Mouse (Mus musculus) neutrophil, adult 5-6 weeks (primary cell): ENCODE measurements around the gene Dppa4. TPM values are rescaled to one million over a fixed set of nuclear protein-coding genes. Genes with fewer than 3 reads are reported as not detected.
"Not testable (repeated sequence)": the region's sequence is repeated elsewhere in the genome, so short reads cannot be mapped to it uniquely, and the experiment has no call there.

Source experiments
- ATAC-seq: fragments of 151-379, 151-347 bp; 2 replicates; pipeline ENCODE4 v1.8.0; 2017; ENCODE audit warnings: mild to moderate bottlenecking, moderate TSS enrichment; ENCODE audit not compliant: insufficient number of reproducible peaks, poor library complexity, low FRiP score, severe bottlenecking; ENCODE audit errors: extremely low read depth
- total RNA-seq: library from RNA; stranded (forward); fragments of 200-1000 nt; gene quantifications from 2 replicates; pipeline ENCODE4 v1.2.3, GENCODE M21; 2017

Gene Dppa4
- not detected in 2 replicates for total RNA-seq

DNA sequence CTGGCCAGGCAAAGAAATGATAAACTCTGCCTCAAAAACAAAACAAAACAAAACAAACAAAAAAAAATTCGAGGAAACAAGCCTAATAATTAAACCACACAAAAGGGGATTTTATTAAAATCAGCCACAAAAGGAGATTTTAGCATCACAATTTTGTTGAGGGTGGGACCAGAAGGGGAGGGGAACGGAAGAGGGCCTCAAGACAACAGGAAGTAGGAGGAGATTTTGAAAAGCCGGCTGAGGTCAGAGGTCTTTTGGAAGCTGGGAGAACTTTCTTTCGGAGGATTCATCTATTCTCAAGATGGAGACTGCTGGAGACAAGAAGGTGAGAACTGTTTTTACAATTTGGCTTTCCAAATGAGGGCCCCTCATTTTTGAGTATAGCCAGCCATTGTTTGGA, at the start of gene Dppa4:
TSS of gene Dppa4 (plus strand) at position 217 of the 400 bp plus-strand sequence.
- ATAC-seq, result no peak

- no peak for ATAC-seq
These were observed 48.5 kb upstream of the Dppa4 start for GRCm38 (mm10) chr16:48234999-48235398.

DNA sequence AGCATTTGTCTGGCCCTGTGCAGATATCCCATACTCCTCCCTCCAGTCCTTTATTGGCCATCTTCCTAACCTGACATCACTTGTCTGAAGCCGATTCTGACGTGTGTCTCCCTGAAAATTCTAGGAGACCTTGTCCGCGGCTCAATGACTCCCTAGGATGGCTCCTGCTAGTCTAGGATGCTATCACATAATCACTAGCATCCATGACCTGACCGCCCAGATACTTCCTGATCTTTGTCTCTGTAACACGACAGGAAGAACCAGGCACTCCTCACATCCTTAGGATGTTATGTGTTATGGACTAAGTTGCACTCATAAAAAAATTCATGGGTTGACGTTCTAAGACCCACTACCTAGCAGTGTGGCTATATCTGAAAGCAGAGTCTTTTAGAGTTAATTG, 45.9 kb upstream of the Dppa4 start:
- ATAC-seq, result no peak

- ATAC-seq, result no peak
These were observed 36.4 kb upstream of the Dppa4 start for GRCm38 (mm10) chr16:48247044-48247661.

DNA sequence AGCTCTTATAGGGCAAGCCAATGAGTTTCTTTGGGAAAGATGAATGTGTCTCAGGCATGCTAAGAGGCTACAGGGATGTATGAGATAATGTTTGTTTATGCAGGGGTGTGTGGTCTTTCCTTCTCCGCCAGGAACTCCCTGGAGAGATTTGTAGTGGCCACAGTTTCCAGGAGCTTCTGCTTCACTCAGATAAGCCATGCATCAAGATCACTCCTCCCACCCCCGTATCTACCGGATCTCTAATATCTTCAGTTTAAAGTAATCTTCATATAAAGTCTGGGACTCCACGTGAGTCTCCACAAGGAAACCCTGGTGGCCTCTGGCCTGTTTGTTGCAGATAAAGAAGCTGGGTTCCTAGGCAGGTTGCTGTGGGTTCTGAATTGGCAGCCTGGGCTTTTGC, 30.7 kb upstream of the Dppa4 start:
- no peak for ATAC-seq

DNA sequence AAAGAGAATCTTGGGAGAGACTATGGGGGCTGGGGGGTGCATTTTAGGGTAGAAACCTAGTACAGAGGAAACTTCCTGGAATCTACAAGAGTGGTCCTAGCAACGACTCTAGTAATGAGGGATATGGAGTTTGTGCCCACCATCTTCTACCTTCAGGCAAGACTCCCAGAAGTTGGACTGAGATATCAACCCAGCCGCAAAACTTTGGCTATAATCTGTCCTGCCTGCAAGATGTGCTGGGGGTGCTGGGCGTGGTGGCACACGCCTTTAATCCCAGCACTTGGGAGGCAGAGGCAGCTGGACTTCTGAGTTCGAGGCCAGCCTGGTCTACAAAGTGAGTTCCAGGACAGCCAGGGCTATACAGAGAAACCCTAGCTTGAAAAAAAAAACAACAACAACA, 28.9 kb upstream of the Dppa4 start:
- no peak for ATAC-seq

DNA sequence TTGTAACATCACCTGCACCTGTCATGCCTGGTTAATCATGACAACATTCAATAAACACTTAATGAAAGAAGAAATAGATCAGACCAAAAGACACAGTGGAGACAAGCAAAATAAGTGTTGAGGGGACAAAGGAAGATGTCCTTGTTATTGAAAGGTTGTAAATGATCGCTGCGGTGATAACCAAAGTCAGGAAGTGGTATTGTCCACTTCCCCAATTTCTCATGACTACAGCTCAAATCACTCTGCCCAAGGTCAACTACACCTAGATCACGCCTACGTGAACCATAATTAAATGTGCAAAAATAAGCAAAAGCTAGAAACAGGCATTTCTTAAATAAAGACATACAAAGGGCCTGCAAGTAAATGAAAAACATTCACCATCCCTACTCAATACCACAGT, 24.0 kb upstream of the Dppa4 start:
- no peak for ATAC-seq

- no peak for ATAC-seq
These were observed 20.6 kb upstream of the Dppa4 start for GRCm38 (mm10) chr16:48262901-48263300.

- ATAC-seq, result no peak
These were observed 17.7 kb upstream of the Dppa4 start for GRCm38 (mm10) chr16:48265856-48266255.

- no peak for ATAC-seq
These were observed 6.6 kb upstream of the Dppa4 start for GRCm38 (mm10) chr16:48276940-48277339.

- no peak for ATAC-seq
These were observed 2.6 kb upstream of the Dppa4 start for GRCm38 (mm10) chr16:48280883-48281282.

- no peak for ATAC-seq
These were observed 732 bp upstream of the Dppa4 start for GRCm38 (mm10) chr16:48282801-48283200.

DNA sequence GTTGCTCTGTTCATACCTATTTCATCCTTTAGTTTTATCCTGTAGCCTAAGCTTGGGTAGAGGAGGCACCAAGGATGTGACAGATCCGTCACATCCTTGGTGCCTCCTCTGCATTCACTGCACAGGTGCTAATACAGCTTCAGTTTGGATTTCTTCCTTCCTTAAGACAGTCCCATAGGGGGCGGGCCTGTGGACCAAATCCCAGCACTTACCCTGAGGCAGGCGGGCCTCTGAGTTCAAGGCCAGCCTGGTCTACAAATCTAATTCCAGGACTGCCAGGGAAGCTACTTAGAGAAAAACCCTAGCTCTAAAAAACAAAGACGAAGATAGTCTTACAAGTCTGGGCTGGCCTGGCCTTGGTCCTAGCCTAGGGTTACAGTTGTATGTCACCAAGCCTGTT, 2.0 kb downstream of the Dppa4 start:
- ATAC-seq, result no peak

- no peak for ATAC-seq
These were observed 14.0 kb downstream of the Dppa4 start for GRCm38 (mm10) chr16:48297384-48298136.

DNA sequence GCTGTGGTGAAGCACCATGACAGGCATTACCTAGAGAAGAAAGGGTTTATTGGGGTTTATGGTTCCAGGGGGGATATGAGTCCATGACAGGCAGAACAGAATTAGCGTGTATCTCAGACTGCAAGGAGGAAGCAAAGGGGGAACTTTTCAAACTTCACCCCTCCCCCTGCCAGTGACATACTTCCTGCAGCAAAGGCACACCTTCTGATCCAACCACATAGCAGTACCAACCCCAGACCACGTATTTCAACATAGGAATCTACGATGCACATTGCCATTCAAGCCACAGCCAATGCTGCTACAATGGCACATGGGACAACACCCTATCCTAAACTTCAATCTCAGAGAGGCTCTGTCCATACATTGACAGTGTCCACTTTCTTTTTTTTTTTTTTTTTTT, 16.4 kb downstream of the Dppa4 start:
- ATAC-seq, result no peak

DNA sequence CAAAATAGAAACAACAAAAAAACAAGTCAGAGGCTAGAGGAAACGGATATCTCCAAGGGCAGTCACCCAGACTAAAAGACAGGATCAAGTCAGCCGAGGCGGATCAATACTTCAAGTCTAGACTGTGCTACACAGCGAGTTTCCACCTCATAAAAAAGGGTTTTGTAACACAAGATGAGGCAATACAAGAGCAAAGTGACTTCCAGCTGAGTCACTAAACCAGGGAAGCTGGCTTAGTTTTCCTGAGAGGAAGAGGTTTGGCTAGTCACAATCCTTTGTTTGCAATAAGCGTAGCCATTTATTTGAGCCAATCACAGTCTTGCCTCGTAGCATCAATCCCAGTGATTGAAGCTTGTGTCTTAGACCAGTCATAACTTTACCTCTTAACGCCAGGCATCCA, 20.0 kb downstream of the Dppa4 start, which contains the start of gene Dppa2:
TSS of gene Dppa2 (plus strand) at position 400 of the 400 bp plus-strand sequence.
- no peak for ATAC-seq

GRCm38 (mm10) chr16:48303983-48304382, 20.4 kb downstream of the Dppa4 start:
- ATAC-seq, result no peak

GRCm38 (mm10) chr16:48308916-48309315, 25.4 kb downstream of the Dppa4 start:
- not testable (repeated sequence) for ATAC-seq

- no peak for ATAC-seq
These were observed 26.5 kb downstream of the Dppa4 start for GRCm38 (mm10) chr16:48309912-48310630.

DNA sequence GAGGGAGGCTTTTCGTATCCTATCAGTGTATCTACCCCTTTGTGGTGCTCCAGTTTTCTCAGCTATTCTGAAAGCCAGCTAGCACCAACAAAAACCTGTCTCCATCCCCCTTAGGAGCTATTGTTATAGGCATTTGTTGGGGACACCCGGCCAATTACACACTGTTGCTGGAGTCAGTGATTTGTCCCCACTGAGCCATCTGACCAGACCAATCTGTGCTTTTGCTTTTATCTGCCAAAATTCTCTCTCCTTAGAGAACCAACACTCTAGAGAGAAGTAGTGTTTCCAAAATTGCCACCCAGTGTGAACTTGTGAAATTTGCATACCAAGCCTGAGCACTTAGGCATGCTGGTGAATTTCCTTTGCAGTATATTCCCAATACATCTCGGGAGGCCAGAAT, 31.8 kb downstream of the Dppa4 start:
- ATAC-seq, result no peak
